Mouse (Mus musculus) myocyte (in vitro differentiated cells): ENCODE data around the gene Phb. TPM values are rescaled to one million over a fixed set of nuclear protein-coding genes. Genes with fewer than 3 reads are reported as not detected.

Source experiments
- H3K27me3 ChIP-seq: one replicate; pipeline ENCODE4 v1.6.1; 2011; ENCODE audit not compliant: control insufficient read depth, insufficient read depth, insufficient read length
- H3K36me3 ChIP-seq: one replicate; pipeline ENCODE4 v1.6.1; 2011; ENCODE audit not compliant: control insufficient read depth, insufficient read depth
- H3K4me2 ChIP-seq: one replicate; pipeline ENCODE4 v1.6.1; 2011; ENCODE audit warnings: low read depth, control low read depth
- H3K4me3 ChIP-seq: one replicate; pipeline ENCODE4 v1.5.1; 2011; ENCODE audit warnings: mild to moderate bottlenecking, control low read depth, moderate library complexity
- H3K79me2 ChIP-seq: one replicate; pipeline ENCODE4 v1.6.1; 2011; ENCODE audit not compliant: control insufficient read depth, insufficient read depth
- H3ac ChIP-seq: one replicate; pipeline ENCODE4 v1.6.1; 2011; ENCODE audit not compliant: control insufficient read depth, insufficient read length
- CEBPB ChIP-seq: IDR thresholded peaks from 2 replicates; pipeline ENCODE4 v1.6.1; 2011; ENCODE audit warnings: mild to moderate bottlenecking, moderate library complexity; ENCODE audit not compliant: poor library complexity, insufficient read depth, severe bottlenecking
- E2F4 ChIP-seq: IDR thresholded peaks from one replicate; pipeline ENCODE4 v1.6.1; 2011; ENCODE audit warnings: mild to moderate bottlenecking, control low read depth, moderate library complexity; ENCODE audit not compliant: insufficient read depth
- MAX ChIP-seq: IDR thresholded peaks from one replicate; pipeline ENCODE4 v1.6.1; 2011; ENCODE audit warnings: low read depth, mild to moderate bottlenecking, control low read depth
- MYOD1 ChIP-seq, 3 experiments: IDR thresholded peaks; one replicate each; pipeline ENCODE4 v1.6.1; 2011; ENCODE audit warnings: control low read depth in 2 of 3, low read depth in 2 of 3, mild to moderate bottlenecking in 2 of 3, moderate library complexity in 1 of 3; ENCODE audit not compliant: insufficient read length in 2 of 3, control insufficient read depth in 1 of 3
- MYOG ChIP-seq, 3 experiments: IDR thresholded peaks; one replicate each; pipeline ENCODE4 v1.6.1; 2011; ENCODE audit warnings: control low read depth in 2 of 3, low read depth in 2 of 3, mild to moderate bottlenecking in 2 of 3; ENCODE audit not compliant: insufficient read length in 2 of 3, control insufficient read depth in 1 of 3, insufficient read depth in 1 of 3
- POLR2A ChIP-seq: IDR thresholded peaks from one replicate; pipeline ENCODE4 v1.6.1; 2011; ENCODE audit warnings: low read depth, mild to moderate bottlenecking, control low read depth, moderate library complexity; ENCODE audit not compliant: insufficient read length
- POLR2AphosphoS2 ChIP-seq: IDR thresholded peaks from one replicate; pipeline ENCODE4 v1.6.1; 2011; ENCODE audit warnings: low read depth, control low read depth; ENCODE audit not compliant: insufficient read length
- REST ChIP-seq: IDR thresholded peaks from one replicate; pipeline ENCODE4 v1.6.1; 2011; ENCODE audit warnings: mild to moderate bottlenecking, control low read depth, moderate library complexity; ENCODE audit not compliant: insufficient read depth, insufficient read length
- SRF ChIP-seq: IDR thresholded peaks from one replicate; pipeline ENCODE4 v1.6.1; 2011; ENCODE audit warnings: low read depth; ENCODE audit not compliant: control insufficient read depth, insufficient read length
- TCF12 ChIP-seq: IDR thresholded peaks from one replicate; pipeline ENCODE4 v1.6.1; 2011; ENCODE audit warnings: mild to moderate bottlenecking, control low read depth; ENCODE audit not compliant: poor library complexity, insufficient read depth, severe bottlenecking
- TCF3 ChIP-seq: IDR thresholded peaks from one replicate; pipeline ENCODE4 v1.6.1; 2011; ENCODE audit warnings: low read depth, control low read depth; ENCODE audit not compliant: insufficient read length
- USF1 ChIP-seq: IDR thresholded peaks from one replicate; pipeline ENCODE4 v1.6.1; 2011; ENCODE audit warnings: low read depth, mild to moderate bottlenecking, control low read depth, moderate library complexity
- polyA plus RNA-seq: library from polyadenylated mRNA; unstranded; fragments of >200 nt; fragmentation: generic; extraction: Trizol; gene quantifications from one replicate; pipeline ENCODE4 v1.2.1, GENCODE M21; 2012; ENCODE audit warnings: missing spikeins

Phb gene
- polyA plus RNA-seq, 1 experiment: 343 TPM

DNA sequence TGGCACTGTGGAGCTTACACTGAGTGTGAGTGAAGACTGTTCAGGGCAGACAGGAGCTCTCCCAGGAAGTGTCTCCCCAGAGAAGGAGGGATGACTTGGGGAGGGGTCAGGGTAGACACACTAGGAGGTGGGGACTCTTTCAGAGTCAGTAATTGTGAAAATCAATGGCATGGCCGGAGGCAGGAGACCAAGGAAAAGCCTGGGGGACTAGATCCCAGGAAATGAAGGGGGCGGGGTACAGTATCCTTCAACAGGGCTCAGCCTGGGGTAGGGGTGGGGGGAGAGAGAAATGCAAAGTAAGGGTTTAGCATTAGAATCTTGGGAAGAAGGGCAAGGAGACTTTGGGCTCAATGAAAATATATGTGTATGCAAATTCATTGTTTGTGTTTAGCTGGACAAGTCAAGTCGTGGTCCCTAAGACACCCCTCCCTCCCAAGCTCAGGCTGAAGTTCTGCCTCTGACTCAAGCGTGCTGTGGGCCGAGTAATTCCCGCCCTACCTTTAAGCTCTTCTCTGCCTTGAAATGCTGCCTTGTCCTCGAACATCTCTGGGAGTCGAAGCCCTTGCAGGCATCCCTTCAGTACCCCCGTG is 45.1 kb upstream of the Phb start:
- Histone ChIP-seq H3K4me3 (no peak overlapping the region), H3K4me2 (no peak overlapping the region), H3ac (no peak overlapping the region), H3K27me3 (peaks cover 49% of the 10 kb centered on the region), H3K79me2 (no peaks in the 10 kb centered on the region), H3K36me3 (no peaks in the 10 kb centered on the region)
- TF ChIP-seq MAX (no peak), REST (no peak), CEBPB (no peak), MYOG (IDR thresholded peaks at IDR 0.05; ENCODE audit: control insufficient read depth in 1 of 3, insufficient read depth in 1 of 3, insufficient read length in 2 of 3, low read depth in 2 of 3) (no peak), TCF12 (no peak), SRF (no peak), USF1 (no peak), MYOD1 (IDR thresholded peaks at IDR 0.05; ENCODE audit: control insufficient read depth in 1 of 3, insufficient read length in 2 of 3, low read depth in 2 of 3) (no peak), TCF3 (no peak), POLR2AphosphoS2 (no peak), POLR2A (no peak), E2F4 (no peak)

GRCm38 (mm10) chr11:95622426-95622825 is 44.3 kb upstream of the Phb start:
- H3ac ChIP-seq: no peak overlapping the region
- H3K27me3 ChIP-seq: peaks cover 49% of the 10 kb centered on the region
- no peaks in the 10 kb centered on the region for H3K36me3 ChIP-seq
- no peak overlapping the region for H3K4me2 ChIP-seq
- H3K4me3 ChIP-seq: no peak overlapping the region
- TF ChIP-seq USF1 (no peak), MYOD1 (IDR thresholded peaks at IDR 0.05; ENCODE audit: control insufficient read depth in 1 of 3, insufficient read length in 2 of 3, low read depth in 2 of 3) (no peak), TCF3 (no peak), REST (no peak), CEBPB (no peak), SRF (no peak), POLR2AphosphoS2 (no peak), MAX (no peak), TCF12 (no peak), MYOG (IDR thresholded peaks at IDR 0.05; ENCODE audit: control insufficient read depth in 1 of 3, insufficient read depth in 1 of 3, insufficient read length in 2 of 3, low read depth in 2 of 3) (no peak), E2F4 (no peak), POLR2A (no peak)
- no peaks in the 10 kb centered on the region for H3K79me2 ChIP-seq

DNA sequence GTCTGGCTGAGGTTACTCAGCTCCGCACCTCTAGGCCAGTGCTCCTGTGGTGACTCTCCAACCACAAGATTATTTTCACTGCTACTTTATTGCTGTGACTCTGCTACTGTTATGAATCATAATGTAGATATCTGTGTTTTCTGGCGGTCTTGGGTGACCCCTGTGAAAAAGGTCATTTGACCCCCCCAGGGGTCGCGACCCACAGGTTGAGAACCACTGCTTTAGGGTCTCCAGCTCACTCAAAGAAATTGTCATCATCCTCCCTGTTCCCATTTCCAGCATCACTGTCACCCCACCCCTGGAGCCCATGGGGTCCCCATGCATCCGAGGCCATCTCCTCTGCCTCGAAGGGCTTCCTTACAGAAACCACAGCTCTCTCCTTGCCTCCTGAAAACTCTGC is 36.2 kb upstream of the Phb start:
- Histone ChIP-seq H3K79me2 (no peaks in the 10 kb centered on the region), H3K4me2 (no peak overlapping the region), H3K36me3 (no peaks in the 10 kb centered on the region), H3K4me3 (no peak overlapping the region), H3K27me3 (peaks cover 29% of the 10 kb centered on the region), H3ac (no peak overlapping the region)
- TF ChIP-seq E2F4: no peak
- TF ChIP-seq MYOG (IDR thresholded peaks at IDR 0.05; ENCODE audit: control insufficient read depth in 1 of 3, insufficient read depth in 1 of 3, insufficient read length in 2 of 3, low read depth in 2 of 3): no peak
- no peak for TF ChIP-seq CEBPB
- no peak for TF ChIP-seq TCF12
- TF ChIP-seq TCF3: no peak
- TF ChIP-seq MAX: no peak
- TF ChIP-seq MYOD1 (IDR thresholded peaks at IDR 0.05; ENCODE audit: control insufficient read depth in 1 of 3, insufficient read length in 2 of 3, low read depth in 2 of 3): no peak
- TF ChIP-seq REST: no peak
- TF ChIP-seq POLR2A: no peak
- no peak for TF ChIP-seq SRF
- TF ChIP-seq POLR2AphosphoS2: no peak
- TF ChIP-seq USF1: no peak

DNA sequence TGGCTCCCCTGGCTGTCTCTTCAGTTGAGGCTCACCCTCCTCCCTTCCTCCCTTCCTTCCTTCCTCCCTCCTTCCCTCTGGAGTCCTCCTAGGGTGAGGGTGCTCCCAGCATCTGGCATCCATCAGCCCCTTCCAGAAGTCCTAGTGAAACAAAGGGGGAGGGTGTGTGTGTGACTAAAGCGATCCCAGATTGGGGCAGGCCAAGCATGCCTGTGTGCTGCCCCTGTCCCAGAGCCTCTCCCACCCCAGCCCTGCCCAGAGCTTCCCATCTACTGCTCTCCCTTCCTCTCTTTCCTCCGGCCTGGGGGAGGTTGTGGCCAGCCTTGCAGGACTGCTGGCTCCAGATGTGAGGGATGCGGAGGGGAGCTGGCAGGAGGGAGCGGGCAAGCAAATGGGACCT is 35.5 kb upstream of the Phb start:
- Histone ChIP-seq H3K4me2 (no peak overlapping the region), H3K79me2 (no peaks in the 10 kb centered on the region), H3K36me3 (no peaks in the 10 kb centered on the region), H3K4me3 (no peak overlapping the region), H3ac (no peak overlapping the region), H3K27me3 (peaks cover 27% of the 10 kb centered on the region)
- TF ChIP-seq TCF3 (no peak), MYOD1 (IDR thresholded peaks at IDR 0.05; ENCODE audit: control insufficient read depth in 1 of 3, insufficient read length in 2 of 3, low read depth in 2 of 3) (no peak), REST (no peak), E2F4 (no peak), POLR2A (no peak), MAX (no peak), MYOG (IDR thresholded peaks at IDR 0.05; ENCODE audit: control insufficient read depth in 1 of 3, insufficient read depth in 1 of 3, insufficient read length in 2 of 3, low read depth in 2 of 3) (no peak), SRF (no peak), POLR2AphosphoS2 (no peak), CEBPB (no peak), USF1 (no peak), TCF12 (no peak)
